Comparison of ENCODE assay signal across 13 mouse cellular contexts in the genomic region with DNA sequence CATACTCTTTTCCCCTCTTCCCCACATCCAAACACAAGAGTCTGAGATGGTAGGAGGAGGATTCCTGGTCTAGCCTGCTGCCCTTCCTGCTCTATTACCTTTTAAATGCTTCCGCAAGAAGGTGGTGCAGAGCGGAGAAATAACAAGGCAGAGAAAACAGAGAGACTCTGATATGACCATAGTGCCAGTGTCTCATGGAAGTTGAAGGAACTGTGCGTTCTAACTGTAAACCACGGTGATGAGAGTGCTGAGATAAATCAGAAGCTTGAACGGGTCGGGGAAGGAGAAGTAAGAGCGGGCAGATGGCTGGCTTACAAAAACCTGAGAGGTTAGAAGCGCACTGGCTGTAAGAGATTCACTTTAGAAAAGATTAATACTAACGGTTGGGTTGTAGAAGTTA. TPM values are rescaled to one million over a fixed set of nuclear protein-coding genes. Genes with fewer than 3 reads are reported as not detected.
A peak's percentile ranks its signal among the peaks of the same experiment; 100 is the strongest.
DNase-seq lines count a peak whose midpoint lies in the region; ATAC-seq and TF ChIP-seq lines count a peak whose summit lies in the region.
"Had no signal": no experiment of that assay in that cellular context is flagged by ENCODE, and none has a peak within 500 bp of the region (broad histone marks: within the 10 kb centered on the region; RNA-seq: fewer than 3 reads in every experiment).

No protein-coding gene starts in this region.

- no peak for TF ChIP-seq RAD21 in CH12.LX (IDR thresholded peaks at IDR 0.05; ENCODE audit: low read depth, low read length)

- H3K9ac ChIP-seq in heart, embryonic 15.5 days: no peak overlapping the region
- H3K9ac ChIP-seq in CH12.LX (ENCODE audit: insufficient read depth, low read depth): no peak overlapping the region
- H3K9ac ChIP-seq in embryonic facial prominence, embryonic 14.5 days (ENCODE audit: low read depth, low read length): 0 out of 2 replicates have a peak overlapping the region, but pooled peaks have one; percentile 95
- H3K9ac ChIP-seq in limb, embryonic 15.5 days: no peak overlapping the region

- H3K79me2 ChIP-seq in CH12.LX (replicated peaks; ENCODE audit: control insufficient read depth, extremely low read depth, insufficient read depth, poor library complexity, severe bottlenecking): peaks cover 58% of the 10 kb centered on the region

- H3K4me1 ChIP-seq in heart, embryonic 15.5 days (replicated peaks): peaks cover 20% of the 10 kb centered on the region
- H3K4me1 ChIP-seq in CH12.LX (ENCODE audit: control insufficient read depth in 1 of 2, insufficient read depth in 2 of 2): peaks cover 15 to 49% of the 10 kb centered on the region in 2 experiments
- H3K4me1 ChIP-seq in embryonic facial prominence, embryonic 14.5 days (ENCODE audit: control insufficient read depth, insufficient read depth, low read length): peaks cover 18% of the 10 kb centered on the region
- H3K4me1 ChIP-seq in limb, embryonic 15.5 days: peaks cover 17% of the 10 kb centered on the region

- in situ Hi-C loops in CH12.LX (cut with MboI; ENCODE audit: low pct_ligation_motif_present, low pct_unique_long_range_greater_than_20kb, low sequenced_read_pairs): no loop called here

- no peak for TF ChIP-seq CTCF in CH12.LX (conservative IDR thresholded peaks at IDR 0.05 in 1 of 2, IDR thresholded peaks at IDR 0.05 in 1 of 2; ENCODE audit: low read depth in 2 of 2, low read length in 2 of 2)

- no peak for TF ChIP-seq POLR2A in CH12.LX (IDR thresholded peaks at IDR 0.05; ENCODE audit: low read depth, low read length)

- dilution Hi-C loops in CH12.LX (cut with MboI; ENCODE audit: extremely low pct_ligation_motif_present, extremely low pct_unique_long_range_greater_than_20kb, low sequenced_read_pairs): no loop called here

- H3K4me3 ChIP-seq in heart, embryonic 15.5 days: 0 out of 2 replicates have a peak overlapping the region, but pooled peaks have one; percentile 89
- H3K4me3 ChIP-seq in CH12.LX (replicated peaks in 1 of 3; ENCODE audit: low read depth in 2 of 3, low read length in 2 of 3, poor library complexity in 1 of 3): no peak overlapping the region
- H3K4me3 ChIP-seq in embryonic facial prominence, embryonic 14.5 days (ENCODE audit: low read depth, low read length): 0 out of 2 replicates have a peak overlapping the region, but pooled peaks have one; percentile 85
- no peak overlapping the region for H3K4me3 ChIP-seq in limb, embryonic 15.5 days

- H3K9me3 ChIP-seq in heart, embryonic 15.5 days (replicated peaks): no peaks in the 10 kb centered on the region
- H3K9me3 ChIP-seq in CH12.LX (replicated peaks; ENCODE audit: low read length): peaks cover 9% of the 10 kb centered on the region
- no peaks in the 10 kb centered on the region for H3K9me3 ChIP-seq in embryonic facial prominence, embryonic 14.5 days (ENCODE audit: control insufficient read depth, low read length)
- no peaks in the 10 kb centered on the region for H3K9me3 ChIP-seq in limb, embryonic 15.5 days

- H3K36me3 ChIP-seq in heart, embryonic 15.5 days: no peaks in the 10 kb centered on the region
- H3K36me3 ChIP-seq in CH12.LX (replicated peaks in 1 of 2; ENCODE audit: control insufficient read depth in 1 of 2, insufficient read depth in 1 of 2, low read length in 1 of 2): peaks cover 8 to 40% of the 10 kb centered on the region in 2 experiments
- peaks cover 13% of the 10 kb centered on the region for H3K36me3 ChIP-seq in embryonic facial prominence, embryonic 14.5 days (ENCODE audit: control insufficient read depth, insufficient read depth, low read length)
- H3K36me3 ChIP-seq in limb, embryonic 15.5 days: peaks cover 18% of the 10 kb centered on the region; the same call in 1 of the 2 replicates

- no peak overlapping the region for H3K27ac ChIP-seq in heart, embryonic 15.5 days
- no peak overlapping the region for H3K27ac ChIP-seq in CH12.LX (ENCODE audit: insufficient read depth, low read depth)
- no peak overlapping the region for H3K27ac ChIP-seq in embryonic facial prominence, embryonic 14.5 days (replicated peaks; ENCODE audit: low read depth, low read length)
- H3K27ac ChIP-seq in limb, embryonic 15.5 days: no peak overlapping the region

- TF ChIP-seq EP300 in CH12.LX (IDR thresholded peaks at IDR 0.05; ENCODE audit: low read length): no peak

- no peaks in the 10 kb centered on the region for H3K27me3 ChIP-seq in heart, embryonic 15.5 days
- H3K27me3 ChIP-seq in CH12.LX (replicated peaks): no peaks in the 10 kb centered on the region
- no peaks in the 10 kb centered on the region for H3K27me3 ChIP-seq in embryonic facial prominence, embryonic 14.5 days (replicated peaks; ENCODE audit: control insufficient read depth, insufficient read depth, low read length)
- no peaks in the 10 kb centered on the region for H3K27me3 ChIP-seq in limb, embryonic 15.5 days

- 87% methylated on average over 9 of the region's 9 CpGs for WGBS in heart, embryonic 15.5 days
- 96% methylated on average over 9 of the region's 9 CpGs for WGBS in embryonic facial prominence, embryonic 14.5 days
- 95% methylated on average over 9 of the region's 9 CpGs for WGBS in limb, embryonic 15.5 days

- H3K4me2 ChIP-seq in heart, embryonic 15.5 days: peak overlapping the region; percentile 74; the same call in 1 of the 2 replicates
- peak overlapping the region; percentile 92; the same call in 1 of the 2 replicates for H3K4me2 ChIP-seq in CH12.LX (ENCODE audit: insufficient read depth, low read depth, poor library complexity, severe bottlenecking)
- peak overlapping the region; percentile 88; the same call in 1 of the 2 replicates for H3K4me2 ChIP-seq in embryonic facial prominence, embryonic 14.5 days (ENCODE audit: low read depth, low read length)
- H3K4me2 ChIP-seq in limb, embryonic 15.5 days: 0 out of 2 replicates have a peak overlapping the region, but pooled peaks have one; percentile 67

- ATAC-seq in heart, embryonic 15.5 days (replicated peaks; ENCODE audit: insufficient number of reproducible peaks, insufficient read depth, low FRiP score, low read depth): no peak
- ATAC-seq in embryonic facial prominence, embryonic 14.5 days (ENCODE audit: low read depth): no peak
- no peak for ATAC-seq in limb, embryonic 15.5 days (ENCODE audit: insufficient number of reproducible peaks, low FRiP score, low TSS enrichment, low read depth)
- ATAC-seq in CD4-positive, CD25-positive, alpha-beta regulatory T cell, adult 4 months: no peak

- DNase-seq in heart, adult 9 months (ENCODE audit: low spot score in 2 of 2): no peak
- no peak for DNase-seq in CH12.LX (ENCODE audit: extremely low read depth)
- DNase-seq in embryonic facial prominence, embryonic 14.5 days (ENCODE audit: low spot score): no peak
- DNase-seq in adrenal gland, postnatal 36 days: no peak
- DNase-seq in kidney, postnatal 4 days: no peak
- DNase-seq: adrenal gland, postnatal 10 days; embryo, embryonic 11 days; gastrocnemius, postnatal 36 days; kidney, postnatal 14 days had no signal

TF ChIP-seq in CH12.LX, 34 proteins besides CTCF, POLR2A, EP300 and RAD21:
- TF ChIP-seq USF1 (IDR thresholded peaks at IDR 0.05; ENCODE audit: low read depth, low read length) (no peak), ZKSCAN1 (IDR thresholded peaks at IDR 0.05; ENCODE audit: borderline replicate concordance, low read depth, low read length) (no peak), PAX5 (IDR thresholded peaks at IDR 0.05; ENCODE audit: low read length) (no peak)

RNA-seq across cellular contexts. Expression of gene Kctd20, which starts 2.7 kb away (rescaled TPM):
- polyA plus RNA-seq in heart, embryonic 15.5 days (2015; fragmentation: Nextera tagmentation; extraction: Ambion mirVana): 51.0 and 59.3 TPM in 2 replicates
- total RNA-seq in CH12.LX (2012; rRNA removed) (40.1 and 41.3 TPM in 2 replicates), CH12.LX (2014; rRNA removed) (62.9 and 68.5 TPM in 2 replicates)
- polyA plus RNA-seq in CH12.LX (2012; ENCODE audit: insufficient read length, low read depth): 68.6 and 85.2 TPM in 2 replicates
- polyA plus RNA-seq in embryonic facial prominence, embryonic 14.5 days (2014; fragmentation: Nextera tagmentation; extraction: Ambion mirVana): 79.0 and 90.7 TPM in 2 replicates
- polyA plus RNA-seq in limb, embryonic 15.5 days (2015; fragmentation: Nextera tagmentation; extraction: Ambion mirVana): 88.9 and 98.7 TPM in 2 replicates
- polyA plus RNA-seq in CD4-positive, CD25-positive, alpha-beta regulatory T cell, adult 4 months (2017; shearing (Covaris generic)): 10 to 100 TPM; 33.3 to 62.9 TPM
- total RNA-seq in adrenal gland, postnatal 36 days (2021): 10 to 100 TPM; 54.8 to 60.0 TPM

RNA-seq across cellular contexts. Expression of gene Pxt1, which starts 10.8 kb away (rescaled TPM):
- 0.18 TPM in 1 of 2 replicates, not detected in the other for polyA plus RNA-seq in heart, embryonic 15.5 days (2015; fragmentation: Nextera tagmentation; extraction: Ambion mirVana)
- total RNA-seq in CH12.LX (2012; rRNA removed) (not detected in 2 replicates), CH12.LX (2014; rRNA removed) (not detected in 2 replicates)
- polyA plus RNA-seq in CH12.LX (2012; ENCODE audit: insufficient read length, low read depth): not detected in 2 replicates
- polyA plus RNA-seq in embryonic facial prominence, embryonic 14.5 days (2014; fragmentation: Nextera tagmentation; extraction: Ambion mirVana): not detected in 2 replicates
- polyA plus RNA-seq in limb, embryonic 15.5 days (2015; fragmentation: Nextera tagmentation; extraction: Ambion mirVana): not detected in 2 replicates
- polyA plus RNA-seq in CD4-positive, CD25-positive, alpha-beta regulatory T cell, adult 4 months (2017; shearing (Covaris generic)): not detected
- total RNA-seq in adrenal gland, postnatal 36 days (2021): not detected
- total RNA-seq: gastrocnemius, postnatal 36 days; liver, adult 2 months had no signal
- polyA plus RNA-seq: liver, adult 2 months had no signal

RNA-seq across cellular contexts. Expression of gene 4930539E08Rik, which starts 39.3 kb away (rescaled TPM):
- polyA plus RNA-seq in heart, embryonic 15.5 days (2015; fragmentation: Nextera tagmentation; extraction: Ambion mirVana): 0.04 and 0.30 TPM in 2 replicates
- total RNA-seq in CH12.LX (2012; rRNA removed): 1.4 TPM in 2 replicates
- total RNA-seq in CH12.LX (2014; rRNA removed): 0.57 and 0.62 TPM in 2 replicates
- polyA plus RNA-seq in CH12.LX (2012; ENCODE audit: insufficient read length, low read depth): 1.2 and 1.4 TPM in 2 replicates
- polyA plus RNA-seq in embryonic facial prominence, embryonic 14.5 days (2014; fragmentation: Nextera tagmentation; extraction: Ambion mirVana): 0.08 and 0.47 TPM in 2 replicates
- 0.22 and 0.27 TPM in 2 replicates for polyA plus RNA-seq in limb, embryonic 15.5 days (2015; fragmentation: Nextera tagmentation; extraction: Ambion mirVana)
- polyA plus RNA-seq in CD4-positive, CD25-positive, alpha-beta regulatory T cell, adult 4 months (2017; shearing (Covaris generic)): 1 to 10 TPM; 2.0 to 3.4 TPM
- total RNA-seq in adrenal gland, postnatal 36 days (2021): not detected
- total RNA-seq: gastrocnemius, postnatal 36 days had no signal

RNA-seq across cellular contexts. Expression of gene Stk38, which starts 53.4 kb away (rescaled TPM):
- polyA plus RNA-seq in heart, embryonic 15.5 days (2015; fragmentation: Nextera tagmentation; extraction: Ambion mirVana): 73.6 and 78.0 TPM in 2 replicates
- total RNA-seq in CH12.LX (2012; rRNA removed) (25.9 and 29.0 TPM in 2 replicates), CH12.LX (2014; rRNA removed) (56.0 and 56.4 TPM in 2 replicates)
- polyA plus RNA-seq in CH12.LX (2012; ENCODE audit: insufficient read length, low read depth): 50.9 and 56.0 TPM in 2 replicates
- polyA plus RNA-seq in embryonic facial prominence, embryonic 14.5 days (2014; fragmentation: Nextera tagmentation; extraction: Ambion mirVana): 87.0 and 88.7 TPM in 2 replicates
- polyA plus RNA-seq in limb, embryonic 15.5 days (2015; fragmentation: Nextera tagmentation; extraction: Ambion mirVana): 100 and 104 TPM in 2 replicates
- 100 to 1,000 TPM; 223 to 306 TPM for polyA plus RNA-seq in CD4-positive, CD25-positive, alpha-beta regulatory T cell, adult 4 months (2017; shearing (Covaris generic))
- total RNA-seq in adrenal gland, postnatal 36 days (2021): 10 to 100 TPM; 53.4 to 55.9 TPM

Comparison
In these comparisons a context has a peak if more than half of its experiments do, and no peak if none do; other contexts are left out.
1. H3K4me3 ChIP-seq: peak in heart, embryonic 15.5 days (single experiment) and embryonic facial prominence, embryonic 14.5 days (single experiment); none in CH12.LX (0 of 3) and limb, embryonic 15.5 days (single experiment).
2. Peak in every context shown above with its lines, with median percentiles within 50 percentile points of each other: H3K4me2 ChIP-seq.